Mouse (Mus musculus) adrenal gland, postnatal 4 days (tissue): ENCODE measurements around the gene Hs2st1. TPM values are rescaled to one million over a fixed set of nuclear protein-coding genes. Genes with fewer than 3 reads are reported as not detected.

Source experiments
- DNase-seq, 2 experiments: peaks; one replicate each; pipeline ENCODE4 v3.0.0; 2021 to 2022; ENCODE audit warnings: low spot score in 2 of 2, mixed read lengths in 2 of 2
- total RNA-seq, 2 experiments: library from RNA; stranded (reverse); gene quantifications; 2 replicates each; pipeline ENCODE4 v1.2.3; 2021

The Hs2st1 gene
- total RNA-seq, 2 experiments from 2014 or later = 27.8 to 31.1 TPM

DNA sequence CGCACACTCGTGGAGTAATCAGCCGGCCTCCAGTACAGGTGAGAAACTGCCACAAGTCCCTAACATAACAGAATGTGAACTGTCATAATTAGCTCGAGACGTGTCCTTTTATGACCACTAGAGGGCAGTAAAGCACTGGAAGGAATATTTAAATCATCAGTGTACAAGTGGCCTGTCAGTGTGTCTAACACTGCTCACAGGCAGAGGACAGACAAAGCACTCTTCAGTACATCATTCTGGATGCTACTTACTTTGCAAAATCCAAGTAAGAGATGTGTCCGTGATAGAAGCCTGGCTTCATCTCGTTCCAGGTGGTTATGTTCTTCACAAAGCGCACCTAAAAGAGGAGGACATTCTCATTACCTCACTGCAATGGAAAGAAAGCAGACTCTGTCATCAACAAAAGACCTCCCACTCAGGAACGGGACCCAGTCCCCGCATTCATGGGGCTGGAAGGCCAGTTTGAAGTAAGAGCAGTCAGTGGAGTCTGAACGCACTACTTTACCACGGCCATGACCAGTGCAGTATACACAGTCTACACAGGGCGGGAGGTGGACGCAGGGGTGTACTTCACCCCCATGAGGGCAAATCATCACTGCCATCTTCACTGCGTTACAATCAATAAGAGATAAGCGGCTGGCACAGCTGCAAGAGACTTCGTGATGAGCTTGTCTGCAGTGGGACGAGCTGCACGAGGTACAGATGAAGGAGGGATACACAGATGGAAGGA lies 116.1 kb downstream of the Hs2st1 start:
- no peak for DNase-seq

GRCm38 (mm10) chr3:144448977-144449376 lies 121.0 kb downstream of the Hs2st1 start:
- no peak for DNase-seq

- DNase-seq = no peak
These were observed 122.1 kb downstream of the Hs2st1 start for GRCm38 (mm10) chr3:144447917-144448316.

GRCm38 (mm10) chr3:144446081-144446634 lies 123.8 kb downstream of the Hs2st1 start:
- DNase-seq = no peak

- no peak for DNase-seq
These were observed 132.0 kb downstream of the Hs2st1 start for GRCm38 (mm10) chr3:144437871-144438398.

DNA sequence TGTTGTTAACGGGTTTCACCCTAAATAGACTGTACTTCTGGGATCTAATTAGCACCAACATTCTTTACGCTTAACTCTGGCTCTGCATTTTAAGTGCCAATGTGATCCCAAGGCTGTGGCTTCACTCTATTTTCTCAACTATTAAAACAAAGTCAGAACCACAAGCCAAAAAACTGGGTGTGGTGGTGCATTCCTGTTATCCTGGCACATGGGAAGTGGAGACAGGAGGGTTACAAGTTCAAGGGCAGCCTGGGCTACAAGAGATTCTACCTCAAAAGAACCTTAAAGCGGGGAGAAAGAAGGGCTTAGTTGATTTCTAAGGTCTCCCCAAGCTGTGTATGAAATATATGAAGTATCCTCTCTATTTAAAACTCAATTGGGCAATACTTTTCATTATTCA lies 133.9 kb downstream of the Hs2st1 start:
- DNase-seq = no peak

DNA sequence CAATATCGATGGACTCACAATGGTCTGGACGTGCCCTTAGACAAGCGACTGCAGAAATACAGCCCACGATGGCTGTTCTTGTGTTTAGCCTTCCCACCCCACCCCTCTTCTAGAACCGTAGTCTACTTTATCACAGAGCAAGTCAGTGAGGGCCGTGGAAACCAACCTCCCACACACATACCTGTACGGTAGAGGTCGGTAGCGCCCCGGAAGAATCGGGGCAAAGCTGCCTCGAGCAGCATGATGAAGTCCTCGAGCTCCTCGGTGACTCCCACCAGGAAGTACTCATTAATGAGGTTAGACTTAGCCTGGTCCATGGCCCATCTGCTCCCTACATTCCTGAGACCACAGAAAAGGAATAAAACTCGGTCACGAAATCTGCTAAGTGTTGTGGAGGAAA lies 134.7 kb downstream of the Hs2st1 start:
- no peak for DNase-seq

DNA sequence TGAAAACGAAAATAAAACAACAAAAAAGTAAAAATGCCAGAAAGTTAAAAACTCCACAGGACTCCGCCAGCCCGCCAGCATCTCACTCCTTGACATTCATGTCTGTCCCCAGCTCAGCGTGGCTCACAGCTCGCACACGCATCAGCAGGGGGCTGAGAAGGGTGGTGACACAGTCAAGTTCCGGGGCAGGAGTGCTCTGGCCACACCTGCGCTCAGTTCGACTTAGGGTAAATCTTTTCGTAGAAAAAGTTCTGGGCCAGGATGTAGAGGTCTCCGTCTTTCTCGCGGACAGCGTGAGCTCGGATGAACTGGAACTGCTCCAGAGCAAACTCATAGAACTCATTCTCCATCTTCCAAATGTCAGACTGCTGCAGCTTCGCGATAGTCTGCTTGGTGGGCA lies 135.7 kb downstream of the Hs2st1 start:
- DNase-seq = no peak

GRCm38 (mm10) chr3:144433039-144433438 lies 136.9 kb downstream of the Hs2st1 start:
- DNase-seq = no peak

- DNase-seq = no peak
These were observed 137.8 kb downstream of the Hs2st1 start for GRCm38 (mm10) chr3:144432143-144432577.

GRCm38 (mm10) chr3:144428514-144429431 lies 141.2 kb downstream of the Hs2st1 start:
- no peak for DNase-seq

DNA sequence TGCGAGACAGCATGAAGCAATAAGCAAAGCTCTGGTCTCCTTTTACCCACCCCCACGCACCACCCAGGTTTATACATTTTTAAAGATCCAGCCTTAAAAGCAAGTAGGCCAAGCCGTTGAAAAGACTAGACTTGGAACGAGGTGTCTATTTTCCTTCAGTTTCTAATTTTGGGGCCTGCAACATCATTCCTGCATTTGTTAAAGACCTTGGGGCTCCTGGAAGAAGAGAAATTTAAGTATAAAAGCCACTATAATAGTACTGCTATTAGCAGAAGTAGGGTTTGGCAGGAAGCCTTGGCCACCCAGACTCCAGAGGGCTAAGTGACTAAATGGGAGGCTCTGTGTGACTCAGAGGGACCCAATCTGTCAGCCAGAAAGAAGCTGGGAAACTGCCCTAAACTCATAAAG lies 144.9 kb downstream of the Hs2st1 start:
- DNase-seq = no peak

- DNase-seq = no peak
These were observed 148.4 kb downstream of the Hs2st1 start for GRCm38 (mm10) chr3:144421404-144422180.

GRCm38 (mm10) chr3:144413821-144414220 lies 156.2 kb downstream of the Hs2st1 start:
- DNase-seq = no peak

- no peak for DNase-seq
These were observed 157.3 kb downstream of the Hs2st1 start for GRCm38 (mm10) chr3:144412538-144413272.

- no peak for DNase-seq
These were observed 158.2 kb downstream of the Hs2st1 start for GRCm38 (mm10) chr3:144411650-144412278.

DNA sequence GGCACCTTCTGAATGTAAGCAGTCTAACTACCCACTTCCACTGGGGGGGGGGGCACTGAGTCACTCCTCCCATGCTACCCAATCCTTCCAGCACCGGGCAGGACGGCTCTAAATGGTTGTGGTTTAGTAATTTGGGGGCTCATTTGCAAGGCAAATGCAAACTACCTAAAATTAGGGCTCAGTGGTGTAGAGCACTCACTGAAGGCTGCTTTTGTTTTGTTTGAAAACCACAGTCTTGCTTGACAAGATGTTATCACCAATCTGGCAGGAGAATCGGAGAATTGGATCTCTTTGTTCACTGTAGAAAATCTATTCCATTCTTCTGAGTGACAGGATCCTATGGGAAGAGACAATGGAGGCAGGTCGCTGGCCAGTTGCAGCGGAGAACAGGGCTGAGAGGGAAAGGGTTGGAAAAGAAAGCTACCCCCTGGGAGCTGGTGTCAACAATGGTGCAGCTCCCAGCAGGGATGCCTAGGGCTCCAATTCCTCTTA lies 158.9 kb downstream of the Hs2st1 start:
- no peak for DNase-seq

DNA sequence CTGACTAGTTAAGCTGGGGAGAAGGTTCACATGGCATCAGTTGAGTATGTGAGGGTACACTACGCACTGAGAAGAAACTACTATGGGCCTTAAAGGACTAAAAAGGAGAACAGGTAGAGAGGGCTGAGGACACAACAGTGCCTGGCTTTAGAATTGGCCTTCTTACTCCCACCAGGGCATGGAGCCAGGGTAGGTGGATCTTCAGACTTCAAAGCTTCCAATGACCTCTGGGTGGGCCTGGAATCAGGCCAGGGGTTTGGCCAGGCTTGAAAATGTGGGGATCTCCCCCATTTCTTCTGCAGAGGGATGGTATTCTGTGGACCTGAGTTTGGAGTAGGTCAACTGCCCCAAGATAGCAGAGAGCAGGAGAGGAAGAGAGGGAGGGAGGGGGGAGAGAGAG lies 161.0 kb downstream of the Hs2st1 start:
- no peak for DNase-seq

GRCm38 (mm10) chr3:144405331-144405730 lies 164.7 kb downstream of the Hs2st1 start:
- DNase-seq = no peak
